Mouse (Mus musculus): ENCODE data around the gene Apoc1. TPM values are rescaled to one million over a fixed set of nuclear protein-coding genes. Genes with fewer than 3 reads are reported as not detected.
A peak's percentile ranks its signal among the peaks of the same experiment; 100 is the strongest.

Apoc1 gene
- polyA plus RNA-seq, 1 experiment from 2014 or later = 1.2 TPM

- no peak for ATAC-seq
- Histone ChIP-seq H3K4me2 (no peak within 1 kb of the TSS), H3K9me3 (replicated peaks) (no peaks in the 10 kb centered on the region), H3K4me1 (no peaks in the 10 kb centered on the region), H3K9ac (no peak within 1 kb of the TSS), H3K36me3 (ENCODE audit: poor library complexity, severe bottlenecking) (no peaks in the 10 kb centered on the region), H3K27me3 (no peaks in the 10 kb centered on the region), H3K27ac (no peak within 1 kb of the TSS), H3K4me3 (no peak within 1 kb of the TSS)
- WGBS = 79% methylated on average over 8 of the region's 8 CpGs
These were observed 14.6 kb downstream of the Apoc1 start, which contains the start of gene Apoc2 for GRCm38 (mm10) chr7:19677872-19678271. TSS of gene Apoc2 (minus strand) at chr7:19677941.

GRCm38 (mm10) chr7:19676662-19677061, 15.8 kb downstream of the Apoc1 start:
- no peak for ATAC-seq
- no peak overlapping the region for H3K27ac ChIP-seq
- H3K4me1 ChIP-seq = no peaks in the 10 kb centered on the region
- no peaks in the 10 kb centered on the region for H3K27me3 ChIP-seq
- H3K9me3 ChIP-seq (replicated peaks) = no peaks in the 10 kb centered on the region
- no peak overlapping the region for H3K4me2 ChIP-seq
- H3K4me3 ChIP-seq = no peak overlapping the region
- WGBS = 69% methylated on average over 1 of the region's 1 CpGs
- H3K36me3 ChIP-seq (ENCODE audit: poor library complexity, severe bottlenecking) = no peaks in the 10 kb centered on the region
- no peak overlapping the region for H3K9ac ChIP-seq

GRCm38 (mm10) chr7:19675824-19676223, 16.6 kb downstream of the Apoc1 start:
- no peaks in the 10 kb centered on the region for H3K4me1 ChIP-seq
- 81% methylated on average over 10 of the region's 10 CpGs for WGBS
- no peaks in the 10 kb centered on the region for H3K27me3 ChIP-seq
- H3K9me3 ChIP-seq (replicated peaks) = no peaks in the 10 kb centered on the region
- ATAC-seq = no peak
- H3K9ac ChIP-seq = no peak overlapping the region
- no peak overlapping the region for H3K4me2 ChIP-seq
- H3K27ac ChIP-seq = no peak overlapping the region
- no peaks in the 10 kb centered on the region for H3K36me3 ChIP-seq (ENCODE audit: poor library complexity, severe bottlenecking)
- no peak overlapping the region for H3K4me3 ChIP-seq

GRCm38 (mm10) chr7:19673083-19673699, 19.3 kb downstream of the Apoc1 start:
- Histone ChIP-seq H3K27me3 (0 out of 2 replicates have a peak, but pooled peaks cover 2% of the 10 kb centered on the region), H3K4me1 (0 out of 2 replicates have a peak, but pooled peaks cover 4% of the 10 kb centered on the region), H3K27ac (no peak overlapping the region), H3K4me3 (no peak overlapping the region), H3K9me3 (replicated peaks) (no peaks in the 10 kb centered on the region), H3K4me2 (no peak overlapping the region), H3K36me3 (ENCODE audit: poor library complexity, severe bottlenecking) (no peaks in the 10 kb centered on the region), H3K9ac (no peak overlapping the region)
- WGBS = 69% methylated on average over 14 of the region's 14 CpGs
- no peak for ATAC-seq

GRCm38 (mm10) chr7:19671511-19671910, 20.9 kb downstream of the Apoc1 start:
- Histone ChIP-seq H3K4me1 (0 out of 2 replicates have a peak, but pooled peaks cover 4% of the 10 kb centered on the region), H3K27me3 (0 out of 2 replicates have a peak, but pooled peaks cover 2% of the 10 kb centered on the region), H3K9ac (no peak overlapping the region), H3K27ac (no peak overlapping the region), H3K36me3 (ENCODE audit: poor library complexity, severe bottlenecking) (no peaks in the 10 kb centered on the region), H3K4me3 (no peak overlapping the region), H3K4me2 (no peak overlapping the region), H3K9me3 (replicated peaks) (no peaks in the 10 kb centered on the region)
- ATAC-seq = no peak
- WGBS = 70% methylated on average over 10 of the region's 10 CpGs

GRCm38 (mm10) chr7:19668947-19669721, 23.3 kb downstream of the Apoc1 start:
- Histone ChIP-seq H3K36me3 (ENCODE audit: poor library complexity, severe bottlenecking) (no peaks in the 10 kb centered on the region), H3K27ac (0 out of 2 replicates have a peak overlapping the region, but pooled peaks have one; percentile 2), H3K4me1 (peaks cover 13% of the 10 kb centered on the region), H3K27me3 (0 out of 2 replicates have a peak, but pooled peaks cover 2% of the 10 kb centered on the region), H3K9me3 (replicated peaks) (no peaks in the 10 kb centered on the region), H3K9ac (0 out of 2 replicates have a peak overlapping the region, but pooled peaks have one; percentile 3), H3K4me3 (no peak overlapping the region), H3K4me2 (peak overlapping the region; percentile 24)
- WGBS = 7% methylated on average over 10 of the region's 10 CpGs
- ATAC-seq = peak; percentile 75

GRCm38 (mm10) chr7:19667434-19667833, 25.0 kb downstream of the Apoc1 start:
- Histone ChIP-seq H3K9ac (no peak overlapping the region), H3K9me3 (replicated peaks) (no peaks in the 10 kb centered on the region), H3K4me3 (no peak overlapping the region), H3K4me2 (no peak overlapping the region), H3K4me1 (peaks cover 22% of the 10 kb centered on the region), H3K27ac (no peak overlapping the region), H3K36me3 (ENCODE audit: poor library complexity, severe bottlenecking) (no peaks in the 10 kb centered on the region), H3K27me3 (0 out of 2 replicates have a peak, but pooled peaks cover 2% of the 10 kb centered on the region)
- WGBS = 60% methylated on average over 2 of the region's 2 CpGs
- ATAC-seq = no peak

- Histone ChIP-seq H3K27ac (no peak overlapping the region), H3K4me3 (no peak overlapping the region), H3K9ac (no peak overlapping the region), H3K27me3 (0 out of 2 replicates have a peak, but pooled peaks cover 2% of the 10 kb centered on the region), H3K4me2 (no peak overlapping the region), H3K9me3 (replicated peaks) (no peaks in the 10 kb centered on the region), H3K4me1 (peaks cover 22% of the 10 kb centered on the region), H3K36me3 (ENCODE audit: poor library complexity, severe bottlenecking) (peaks cover 5% of the 10 kb centered on the region)
- ATAC-seq = no peak
- 65% methylated on average over 3 of the region's 3 CpGs for WGBS
These were observed 25.7 kb downstream of the Apoc1 start for GRCm38 (mm10) chr7:19666750-19667149.

- H3K4me3 ChIP-seq = peak within 1 kb of the TSS; percentile 99
- H3K27me3 ChIP-seq = 0 out of 2 replicates have a peak, but pooled peaks cover 2% of the 10 kb centered on the region
- H3K36me3 ChIP-seq (ENCODE audit: poor library complexity, severe bottlenecking) = peaks cover 16% of the 10 kb centered on the region
- no peaks in the 10 kb centered on the region for H3K9me3 ChIP-seq (replicated peaks)
- peak within 1 kb of the TSS; percentile 92 for H3K27ac ChIP-seq
- peak within 1 kb of the TSS; percentile 93 for H3K4me2 ChIP-seq
- peaks cover 22% of the 10 kb centered on the region for H3K4me1 ChIP-seq
- peak; percentile 91 for ATAC-seq
- H3K9ac ChIP-seq = peak within 1 kb of the TSS; percentile 98
- under 1% methylated on average over 53 of the region's 63 CpGs for WGBS
These were observed 27.3 kb downstream of the Apoc1 start, which contains the start of gene Clptm1 for GRCm38 (mm10) chr7:19664955-19665841. TSS of gene Clptm1 (minus strand) at chr7:19665033.

- under 1% methylated on average over 35 of the region's 37 CpGs for WGBS
- H3K27ac ChIP-seq = peak overlapping the region; percentile 63
- ATAC-seq = peak; percentile 54; the same call in 1 of the 2 replicates
These were observed 28.0 kb downstream of the Apoc1 start for GRCm38 (mm10) chr7:19664455-19664954.

GRCm38 (mm10) chr7:19663940-19664339, 28.5 kb downstream of the Apoc1 start:
- Histone ChIP-seq H3K27ac (no peak overlapping the region), H3K4me2 (peak overlapping the region; percentile 93), H3K4me3 (peak overlapping the region; percentile 99), H3K36me3 (ENCODE audit: poor library complexity, severe bottlenecking) (peaks cover 27% of the 10 kb centered on the region), H3K4me1 (peaks cover 17% of the 10 kb centered on the region), H3K9ac (peak overlapping the region; percentile 98), H3K9me3 (replicated peaks) (no peaks in the 10 kb centered on the region), H3K27me3 (0 out of 2 replicates have a peak, but pooled peaks cover 2% of the 10 kb centered on the region)
- no peak for ATAC-seq
- WGBS = 20% methylated on average over 8 of the region's 8 CpGs

More at GRCm38 (mm10) chr7:19664455-19664954, 28.0 kb downstream of the Apoc1 start:
- Histone ChIP-seq H3K4me1 (peaks cover 22% of the 10 kb centered on the region), H3K4me2 (peak overlapping the region; percentile 93), H3K36me3 (ENCODE audit: poor library complexity, severe bottlenecking) (peaks cover 23% of the 10 kb centered on the region), H3K4me3 (peak overlapping the region; percentile 99), H3K9ac (peak overlapping the region; percentile 98), H3K9me3 (replicated peaks) (no peaks in the 10 kb centered on the region), H3K27me3 (0 out of 2 replicates have a peak, but pooled peaks cover 2% of the 10 kb centered on the region)

Measured in forebrain, embryonic 13.5 days (tissue).